Mouse (Mus musculus): ENCODE data around the gene Opn4. TPM values are rescaled to one million over a fixed set of nuclear protein-coding genes. Genes with fewer than 3 reads are reported as not detected.

Gene Opn4
- polyA plus RNA-seq, 1 experiment from 2014 or later: not detected

DNA sequence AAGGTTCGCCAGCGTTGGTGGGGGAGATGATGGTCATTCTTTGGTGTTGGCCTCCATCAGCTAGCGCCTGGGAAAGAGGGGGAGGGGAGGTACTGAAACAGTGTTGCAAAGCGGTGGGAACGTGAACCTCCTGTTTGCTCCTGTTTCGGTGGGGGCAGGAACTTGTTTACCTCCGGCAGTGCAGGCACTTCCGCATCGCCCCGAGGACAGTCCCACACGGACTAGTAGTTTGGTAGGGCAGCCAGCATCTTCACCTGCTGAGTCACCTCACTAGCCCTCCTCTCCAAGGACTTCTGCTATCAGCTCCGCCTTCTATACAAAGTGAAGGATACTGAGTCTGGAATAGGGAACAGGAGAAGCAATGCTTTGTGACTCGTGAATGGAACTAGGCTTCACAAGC, 15.1 kb upstream of the Opn4 start:
- Histone ChIP-seq H3K27me3 (ENCODE audit: low read depth, poor library complexity, severe bottlenecking) (peaks cover 53% of the 10 kb centered on the region), H3K9me3 (replicated peaks) (no peaks in the 10 kb centered on the region), H3K27ac (no peak overlapping the region), H3K36me3 (no peaks in the 10 kb centered on the region), H3K4me1 (peaks cover 8% of the 10 kb centered on the region), H3K4me3 (peak overlapping the region; percentile 39)
- WGBS: 4% methylated on average over 13 of the region's 13 CpGs
- DNase-seq (ENCODE audit: low spot score): no peak

GRCm38 (mm10) chr14:34614551-34614950, 14.6 kb upstream of the Opn4 start:
- Histone ChIP-seq H3K27me3 (ENCODE audit: low read depth, poor library complexity, severe bottlenecking) (peaks cover 53% of the 10 kb centered on the region), H3K4me3 (peak overlapping the region; percentile 39), H3K36me3 (no peaks in the 10 kb centered on the region), H3K9me3 (replicated peaks) (no peaks in the 10 kb centered on the region), H3K27ac (no peak overlapping the region), H3K4me1 (peaks cover 8% of the 10 kb centered on the region)
- 9% methylated on average over 15 of the region's 15 CpGs for WGBS
- DNase-seq (ENCODE audit: low spot score): no peak

DNA sequence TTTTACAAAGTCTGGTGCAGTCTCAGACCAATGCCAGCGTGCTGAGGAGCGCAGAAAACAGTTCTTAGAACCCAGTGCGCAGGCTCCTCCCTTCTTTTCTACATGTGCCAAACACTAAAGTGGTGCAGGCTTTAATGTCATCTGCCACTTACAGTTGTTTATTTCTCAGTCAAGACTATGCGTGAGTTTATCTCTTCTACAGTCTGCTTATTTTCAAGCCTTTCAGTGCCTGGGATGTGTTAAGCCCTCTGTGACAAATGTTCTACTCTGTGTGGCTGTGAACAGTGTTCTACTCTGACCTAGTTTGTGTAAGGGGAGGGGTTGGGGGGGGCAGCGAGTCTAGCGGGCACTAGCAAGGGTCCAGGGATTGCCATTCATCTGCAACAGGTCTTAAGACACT, 13.6 kb upstream of the Opn4 start:
- no peaks in the 10 kb centered on the region for H3K36me3 ChIP-seq
- H3K9me3 ChIP-seq (replicated peaks): no peaks in the 10 kb centered on the region
- peaks cover 48% of the 10 kb centered on the region for H3K27me3 ChIP-seq (ENCODE audit: low read depth, poor library complexity, severe bottlenecking)
- WGBS: 55% methylated on average over 6 of the region's 6 CpGs
- peaks cover 8% of the 10 kb centered on the region for H3K4me1 ChIP-seq
- H3K27ac ChIP-seq: no peak overlapping the region
- H3K4me3 ChIP-seq: no peak overlapping the region
- no peak for DNase-seq (ENCODE audit: low spot score)

- Histone ChIP-seq H3K4me3 (no peak overlapping the region), H3K4me1 (peaks cover 8% of the 10 kb centered on the region), H3K9me3 (replicated peaks) (no peaks in the 10 kb centered on the region), H3K27me3 (ENCODE audit: low read depth, poor library complexity, severe bottlenecking) (peaks cover 47% of the 10 kb centered on the region), H3K36me3 (no peaks in the 10 kb centered on the region), H3K27ac (no peak overlapping the region)
- 42% methylated on average over 4 of the region's 4 CpGs for WGBS
- no peak for DNase-seq (ENCODE audit: low spot score)
These were observed 12.3 kb upstream of the Opn4 start for GRCm38 (mm10) chr14:34612222-34612621.

DNA sequence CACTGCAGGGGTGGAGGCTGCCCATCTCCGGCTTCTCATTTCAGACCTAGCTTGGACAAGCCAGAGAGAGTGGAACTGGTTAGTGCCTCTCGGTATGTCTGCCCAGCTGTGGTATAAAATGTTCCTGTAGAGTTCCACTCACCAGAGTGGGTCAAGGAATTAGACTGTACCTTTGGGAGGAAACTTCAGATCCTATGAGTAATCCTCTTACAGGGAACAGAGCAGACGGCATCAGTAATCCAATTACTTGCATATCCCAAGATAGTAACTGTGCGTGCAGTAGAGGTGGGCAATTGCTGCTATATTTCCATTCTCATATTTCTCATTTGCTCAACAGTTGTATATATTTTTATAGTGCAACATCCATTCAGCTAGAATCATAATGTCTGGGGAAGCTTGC, 11.6 kb upstream of the Opn4 start:
- H3K27me3 ChIP-seq (ENCODE audit: low read depth, poor library complexity, severe bottlenecking): peaks cover 48% of the 10 kb centered on the region

GRCm38 (mm10) chr14:34601910-34602309, 2.0 kb upstream of the Opn4 start:
- WGBS: 93% methylated on average over 7 of the region's 7 CpGs
- Histone ChIP-seq H3K27ac (no peak overlapping the region), H3K27me3 (ENCODE audit: low read depth, poor library complexity, severe bottlenecking) (no peaks in the 10 kb centered on the region), H3K4me1 (no peaks in the 10 kb centered on the region), H3K36me3 (no peaks in the 10 kb centered on the region), H3K9me3 (replicated peaks) (no peaks in the 10 kb centered on the region), H3K4me3 (no peak overlapping the region)
- DNase-seq (ENCODE audit: low spot score): no peak

More for the DNA sequence above, 11.6 kb upstream of the Opn4 start:
- 95% methylated on average over 4 of the region's 4 CpGs for WGBS
- Histone ChIP-seq H3K4me1 (peaks cover 8% of the 10 kb centered on the region), H3K27ac (no peak overlapping the region), H3K36me3 (no peaks in the 10 kb centered on the region), H3K4me3 (no peak overlapping the region), H3K9me3 (replicated peaks) (no peaks in the 10 kb centered on the region)
- DNase-seq (ENCODE audit: low spot score): no peak

DNA sequence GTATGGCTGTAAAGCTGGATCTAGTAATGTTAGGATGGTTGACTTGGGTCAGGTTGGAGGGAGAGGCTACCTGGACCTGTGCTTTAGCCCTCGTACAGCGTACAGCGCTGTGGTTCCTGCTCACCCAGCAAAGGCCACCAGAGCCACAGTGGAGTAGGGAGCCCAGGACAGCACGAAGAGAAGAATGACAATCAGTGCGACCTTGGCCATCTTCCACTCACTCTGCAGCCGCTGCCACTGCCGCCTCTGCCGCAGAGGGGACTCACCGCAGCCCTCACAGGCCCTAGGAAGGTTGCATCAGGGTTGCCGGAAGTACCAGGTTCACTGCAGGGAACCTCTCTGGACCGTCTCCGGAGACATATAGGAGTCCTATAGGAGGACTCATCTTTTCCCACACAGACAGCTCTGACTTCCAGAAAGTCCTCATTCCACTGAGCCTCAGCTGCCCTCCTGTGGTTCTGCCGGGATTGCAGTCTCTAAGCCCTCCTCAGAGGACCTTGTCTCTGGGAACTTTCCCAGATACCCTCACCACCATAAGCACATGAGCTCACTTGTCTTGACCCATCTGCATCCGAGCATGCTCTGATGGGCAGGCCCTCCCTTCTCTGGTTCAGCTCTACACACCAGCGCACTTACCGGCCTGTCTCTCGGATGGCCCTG, 4.2 kb downstream of the Opn4 start:
- H3K27me3 ChIP-seq (ENCODE audit: low read depth, poor library complexity, severe bottlenecking): no peaks in the 10 kb centered on the region
- H3K9me3 ChIP-seq (replicated peaks): no peaks in the 10 kb centered on the region
- H3K4me1 ChIP-seq: peaks cover 19% of the 10 kb centered on the region
- H3K27ac ChIP-seq: no peak overlapping the region
- no peaks in the 10 kb centered on the region for H3K36me3 ChIP-seq
- no peak for DNase-seq (ENCODE audit: low spot score)
- H3K4me3 ChIP-seq: no peak overlapping the region
- WGBS: 81% methylated on average over 17 of the region's 17 CpGs

- no peak overlapping the region for H3K27ac ChIP-seq
- H3K36me3 ChIP-seq: no peaks in the 10 kb centered on the region
- 74% methylated on average over 15 of the region's 15 CpGs for WGBS
- H3K9me3 ChIP-seq (replicated peaks): no peaks in the 10 kb centered on the region
- no peaks in the 10 kb centered on the region for H3K27me3 ChIP-seq (ENCODE audit: low read depth, poor library complexity, severe bottlenecking)
- H3K4me3 ChIP-seq: no peak overlapping the region
- H3K4me1 ChIP-seq: peaks cover 25% of the 10 kb centered on the region
- DNase-seq (ENCODE audit: low spot score): no peak
These were observed 8.0 kb downstream of the Opn4 start for GRCm38 (mm10) chr14:34591741-34592535.

DNA sequence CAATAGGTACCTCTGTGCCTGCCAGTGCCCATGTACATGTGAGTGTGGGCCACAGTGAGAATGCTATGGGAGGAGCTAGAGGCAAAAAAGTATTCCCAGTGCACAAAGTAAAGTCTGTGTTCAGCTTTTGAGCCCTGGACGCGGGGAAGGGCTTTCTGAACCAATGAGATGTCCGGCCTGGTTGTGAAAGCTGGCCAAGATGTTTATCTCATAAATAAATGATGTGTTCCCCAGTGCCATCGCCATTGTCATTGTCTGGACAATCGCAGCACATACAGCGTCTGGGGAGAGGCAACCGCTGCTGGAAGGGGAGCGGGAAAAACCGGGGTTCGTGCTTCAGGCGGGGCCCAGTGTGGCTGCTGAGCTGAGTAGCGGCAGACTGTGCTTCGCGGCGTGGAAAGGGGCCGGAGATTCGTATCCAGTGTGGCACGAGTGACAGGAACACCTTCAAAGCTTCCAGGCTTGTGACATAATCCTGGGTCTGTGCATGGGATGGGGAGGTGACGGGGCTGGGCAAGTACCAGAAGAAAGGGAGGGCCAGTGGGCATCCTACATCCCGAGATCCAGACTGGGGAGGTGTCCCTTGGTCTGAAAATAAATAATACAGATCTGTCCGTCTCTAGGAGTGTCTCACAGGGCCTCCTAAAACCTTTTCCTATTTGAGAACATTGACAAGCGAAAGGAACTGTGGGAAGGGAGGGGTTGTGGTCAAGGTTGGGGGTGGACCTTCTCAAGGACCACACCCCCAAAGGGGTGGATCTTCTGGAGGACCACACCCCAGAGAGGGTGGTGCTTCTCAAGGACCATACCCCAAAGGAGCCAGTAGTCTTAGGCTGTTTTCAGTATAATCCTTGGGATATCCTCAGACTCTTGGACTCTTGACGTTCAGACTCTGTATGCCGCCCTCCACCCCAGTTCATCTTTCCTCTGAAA, 8.9 kb downstream of the Opn4 start:
- H3K9me3 ChIP-seq (replicated peaks): no peaks in the 10 kb centered on the region
- no peak overlapping the region for H3K27ac ChIP-seq
- H3K27me3 ChIP-seq (ENCODE audit: low read depth, poor library complexity, severe bottlenecking): no peaks in the 10 kb centered on the region
- no peak for DNase-seq (ENCODE audit: low spot score)
- no peak overlapping the region for H3K4me3 ChIP-seq
- H3K36me3 ChIP-seq: no peaks in the 10 kb centered on the region
- 62% methylated on average over 24 of the region's 24 CpGs for WGBS
- H3K4me1 ChIP-seq: peaks cover 21% of the 10 kb centered on the region

DNA sequence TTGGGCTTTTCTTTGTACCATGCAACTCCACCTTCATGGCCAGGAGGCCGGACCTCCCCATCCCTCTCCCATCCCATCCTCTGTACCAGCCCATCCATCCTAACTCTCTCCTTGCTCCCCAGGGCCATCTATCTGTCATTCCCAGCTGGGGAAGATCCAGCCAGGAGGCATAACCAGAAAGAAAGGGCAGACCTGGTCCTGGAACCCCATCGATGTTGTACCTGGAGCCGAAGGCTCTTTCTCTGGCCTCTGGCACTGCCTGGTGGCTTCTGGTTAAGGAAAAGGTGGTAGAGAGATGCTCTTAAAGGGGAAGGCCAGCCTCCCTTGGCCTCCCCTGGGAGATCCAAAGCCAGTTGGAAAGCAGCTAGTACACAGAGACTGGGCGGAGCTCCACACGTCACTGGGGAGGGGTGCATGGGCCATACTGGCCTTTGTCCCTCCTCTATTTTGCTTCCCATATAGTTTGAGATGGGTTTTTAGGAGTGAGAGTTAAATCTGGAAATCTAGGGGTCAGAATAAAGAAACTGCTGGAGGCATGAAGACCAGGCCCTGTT, 9.8 kb downstream of the Opn4 start:
- Histone ChIP-seq H3K9me3 (replicated peaks) (no peaks in the 10 kb centered on the region), H3K36me3 (no peaks in the 10 kb centered on the region), H3K4me3 (no peak overlapping the region), H3K27me3 (ENCODE audit: low read depth, poor library complexity, severe bottlenecking) (no peaks in the 10 kb centered on the region), H3K4me1 (peaks cover 21% of the 10 kb centered on the region), H3K27ac (no peak overlapping the region)
- no peak for DNase-seq (ENCODE audit: low spot score)
- WGBS: 88% methylated on average over 5 of the region's 5 CpGs

DNA sequence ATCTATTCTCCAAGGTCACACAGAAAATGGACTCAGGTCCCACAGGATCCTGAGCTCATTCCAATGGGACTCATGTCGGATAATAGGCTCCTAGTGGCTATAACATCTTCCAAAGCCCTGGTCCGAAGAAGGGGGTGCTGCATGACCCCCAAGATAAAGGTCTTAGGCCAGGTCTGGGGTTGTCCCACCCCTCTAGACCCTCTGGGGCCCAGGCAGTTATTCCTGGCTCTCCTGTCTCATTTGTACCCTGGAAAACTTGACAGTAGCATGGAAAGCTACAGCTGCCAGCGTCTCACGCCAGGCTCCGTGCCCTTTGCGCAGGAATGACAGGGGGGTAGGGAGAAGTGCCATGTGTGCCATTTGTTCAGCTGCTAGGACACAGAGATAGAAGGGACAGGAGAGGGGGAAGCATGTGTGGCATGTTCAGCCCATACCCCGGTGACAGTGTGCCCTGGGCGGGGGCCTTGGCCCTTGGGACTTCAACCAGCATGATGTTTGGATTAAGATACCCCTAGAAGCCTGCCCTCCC, 10.7 kb downstream of the Opn4 start:
- Histone ChIP-seq H3K36me3 (no peaks in the 10 kb centered on the region), H3K27ac (no peak overlapping the region), H3K27me3 (ENCODE audit: low read depth, poor library complexity, severe bottlenecking) (no peaks in the 10 kb centered on the region), H3K4me3 (no peak overlapping the region), H3K9me3 (replicated peaks) (no peaks in the 10 kb centered on the region), H3K4me1 (peaks cover 21% of the 10 kb centered on the region)
- DNase-seq (ENCODE audit: low spot score): no peak
- WGBS: 91% methylated on average over 8 of the region's 8 CpGs

DNA sequence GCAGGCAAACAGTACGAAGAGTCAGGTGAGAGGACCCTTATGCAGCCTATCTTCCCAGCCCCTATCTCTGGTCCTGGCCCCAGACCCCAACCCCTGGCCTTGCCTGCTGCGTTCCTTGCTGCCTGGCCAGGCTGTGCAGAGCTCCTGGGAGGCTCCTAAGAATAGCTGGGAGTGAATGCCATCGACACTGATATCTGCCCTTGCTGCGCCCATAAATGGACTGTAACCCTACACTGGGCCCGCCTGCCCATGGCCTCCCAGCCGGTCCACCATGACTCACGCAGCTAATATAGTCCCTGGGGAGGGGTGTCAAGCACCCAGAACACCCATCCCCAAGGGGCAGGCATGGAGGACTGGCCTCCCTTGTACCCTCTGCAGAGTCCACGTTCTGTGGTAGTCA, 11.4 kb downstream of the Opn4 start, which contains the start of gene Ldb3:
Ldb3 (minus strand) TSS at position 185 of the 400 bp plus-strand sequence.
- Histone ChIP-seq H3K9me3 (replicated peaks) (no peaks in the 10 kb centered on the region), H3K4me1 (peaks cover 21% of the 10 kb centered on the region), H3K4me3 (no peak within 1 kb of the TSS), H3K27me3 (ENCODE audit: low read depth, poor library complexity, severe bottlenecking) (no peaks in the 10 kb centered on the region), H3K36me3 (no peaks in the 10 kb centered on the region), H3K27ac (0 out of 2 replicates have a peak within 1 kb of the TSS, but pooled peaks have one; percentile 15)
- WGBS: 57% methylated on average over 8 of the region's 8 CpGs
- DNase-seq (ENCODE audit: low spot score): no peak
